Mouse (Mus musculus) spleen, embryonic (tissue): Measurements from ENCODE around the gene Pimreg.

Source experiments
- CTCF ChIA-PET: fragments of 350-600 bp; sonication (Branson Sonifier 250); formaldehyde crosslinking; loops from one replicate; lab custom pipeline; 2022; lab: Charles Lee

Gene Pimreg

DNA sequence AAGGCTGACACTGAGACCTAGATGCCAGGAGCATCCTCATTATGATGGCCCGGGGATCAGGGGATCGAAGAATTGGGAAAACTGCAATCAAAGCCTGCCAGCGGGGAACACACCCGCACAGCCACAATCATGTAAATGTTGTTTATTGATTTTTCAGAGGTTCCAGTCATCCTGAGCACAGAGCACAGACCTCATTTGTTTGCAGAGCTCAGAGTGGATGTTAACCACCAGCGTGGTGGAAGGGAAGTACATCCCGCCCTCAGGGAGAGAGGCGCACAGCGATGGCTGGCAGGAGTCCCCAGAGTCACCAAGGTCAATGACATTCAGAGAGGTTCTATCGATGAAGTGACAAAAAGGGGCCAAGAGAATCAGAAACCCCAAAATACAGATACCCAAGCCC is 14.0 kb upstream of the Pimreg start:
- CTCF ChIA-PET, result no interaction called here

GRCm38 (mm10) chr11:72029143-72029542 is 12.7 kb upstream of the Pimreg start:
- CTCF ChIA-PET, result no interaction called here

DNA sequence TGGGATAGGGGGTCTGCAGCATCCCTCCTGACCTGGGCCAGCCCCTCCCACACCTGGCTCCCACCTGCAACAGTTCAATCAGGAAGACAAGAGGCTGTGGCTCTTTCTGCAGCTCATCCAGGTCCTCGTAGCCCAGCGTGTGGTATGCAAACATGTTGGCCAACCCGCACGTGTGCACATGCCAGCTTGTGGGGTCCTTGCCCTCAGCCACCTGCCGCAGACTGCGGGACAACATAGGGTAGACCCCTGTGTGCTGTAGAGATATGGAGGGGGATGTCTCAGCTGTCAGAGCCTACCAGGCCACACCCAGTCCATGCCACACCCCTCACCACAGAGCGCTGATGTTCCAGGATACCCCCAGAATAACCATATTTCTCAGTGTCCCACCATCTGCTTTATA is 10.5 kb upstream of the Pimreg start:
- CTCF ChIA-PET, result no interaction called here

DNA sequence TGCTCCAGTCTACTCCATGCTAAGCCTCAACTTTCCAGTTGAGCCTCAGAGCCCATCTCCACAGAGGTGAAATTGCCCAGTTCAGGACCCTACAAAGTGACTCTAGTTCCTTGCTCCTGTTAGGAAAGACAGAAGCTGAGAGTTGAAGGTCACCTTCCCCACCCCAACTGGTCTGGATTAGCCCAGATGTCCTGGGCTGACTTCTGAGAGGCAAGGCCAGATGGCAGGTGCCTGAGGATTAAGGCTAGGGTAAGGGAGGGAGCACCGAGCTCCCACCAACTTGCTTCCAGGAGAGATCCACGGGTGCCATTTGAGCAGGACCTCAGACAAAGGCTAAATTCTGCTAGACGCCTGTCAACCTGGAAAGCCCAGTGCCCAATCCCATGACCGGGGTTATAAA is 9.7 kb upstream of the Pimreg start:
- CTCF ChIA-PET, result interaction anchor here (0.6 kb wide), 1 partner anchor 363 kb away, joined by 3 read pairs; no protein-coding TSS in a partner anchor

DNA sequence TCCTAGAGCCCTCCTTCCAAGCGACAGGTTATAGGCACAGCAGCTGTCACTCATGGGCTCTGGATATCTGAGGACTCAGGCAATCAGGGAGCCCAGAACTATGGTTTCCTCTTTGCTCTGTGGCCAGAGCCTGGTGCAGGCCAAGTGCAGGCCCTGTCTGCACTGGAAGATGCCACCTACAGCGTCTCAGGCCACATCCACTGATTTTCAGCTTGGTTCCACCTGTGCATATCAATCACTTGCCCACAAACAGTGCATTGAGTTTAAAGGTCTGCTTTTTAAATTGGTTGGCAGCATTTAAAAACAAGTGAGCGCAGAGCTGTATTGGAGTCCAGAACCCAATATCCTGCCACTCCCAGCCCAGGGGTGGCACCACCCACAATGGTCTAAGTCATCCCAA is 9.2 kb upstream of the Pimreg start:
- CTCF ChIA-PET, result no interaction called here

- CTCF ChIA-PET, result interaction anchor here (1.5 kb wide), 1 partner anchor 20 kb away, joined by 3 read pairs; no protein-coding TSS in a partner anchor
Measured at GRCm38 (mm10) chr11:72037409-72037808, 4.4 kb upstream of the Pimreg start, which contains the start of gene Aipl1. Gene Aipl1, minus strand, starts transcription at chr11:72037509.

DNA sequence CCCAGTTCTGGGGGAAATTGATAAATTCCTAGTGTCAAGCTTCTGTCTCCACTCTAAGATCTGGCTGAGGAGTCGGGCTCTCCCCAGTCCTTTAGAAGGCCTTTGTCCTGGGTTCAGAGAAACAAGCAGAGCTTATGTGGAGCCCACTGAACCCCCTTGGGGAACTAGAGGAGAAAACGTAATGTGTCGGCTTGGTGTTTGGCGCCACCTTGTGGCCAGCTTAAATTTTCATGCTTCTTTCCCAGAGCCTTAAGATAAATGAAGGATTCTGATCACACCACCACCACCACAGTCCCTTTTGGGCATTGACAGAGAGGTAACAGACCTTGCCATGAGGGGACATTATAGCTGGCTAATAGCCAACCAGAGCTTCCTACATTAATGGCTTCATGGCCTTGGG is 3.8 kb upstream of the Pimreg start:
- CTCF ChIA-PET, result interaction anchor here (0.6 to 1.5 kb wide), 2 partner anchors 21 to 116 kb away, joined by 3 read pairs; no protein-coding TSS in a partner anchor

- CTCF ChIA-PET, result no interaction called here
Measured at GRCm38 (mm10) chr11:72039599-72040386, 2.0 kb upstream of the Pimreg start.

DNA sequence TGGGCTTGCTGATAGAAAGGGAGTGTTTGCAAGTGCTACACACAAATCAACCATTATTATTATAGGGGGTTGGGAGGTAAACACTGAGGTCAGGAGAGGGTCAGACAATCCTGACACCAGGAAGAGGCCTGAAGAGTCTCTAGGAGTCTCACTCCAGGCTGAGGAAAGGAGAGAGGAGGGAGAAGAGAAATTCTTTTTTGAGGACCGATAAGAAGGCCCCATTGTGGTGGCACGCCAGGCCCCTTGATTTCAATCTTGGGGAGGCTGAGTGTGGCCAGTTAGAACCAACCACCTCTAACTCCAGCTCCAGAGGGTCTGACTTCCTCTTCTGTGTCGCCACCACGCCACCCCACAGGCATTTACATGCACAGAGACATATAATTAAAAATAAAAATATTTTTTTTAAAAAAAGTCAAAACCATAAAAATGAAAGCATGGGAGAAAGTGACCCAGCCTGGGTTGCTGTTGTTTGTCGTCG is 503 bp upstream of the Pimreg start:
- CTCF ChIA-PET, result no interaction called here

- CTCF ChIA-PET, result interaction anchor here (0.8 kb wide), 1 partner anchor 130 kb away, joined by 3 read pairs; no protein-coding TSS in a partner anchor
Measured at GRCm38 (mm10) chr11:72042631-72043030, 799 bp downstream of the Pimreg start.

DNA sequence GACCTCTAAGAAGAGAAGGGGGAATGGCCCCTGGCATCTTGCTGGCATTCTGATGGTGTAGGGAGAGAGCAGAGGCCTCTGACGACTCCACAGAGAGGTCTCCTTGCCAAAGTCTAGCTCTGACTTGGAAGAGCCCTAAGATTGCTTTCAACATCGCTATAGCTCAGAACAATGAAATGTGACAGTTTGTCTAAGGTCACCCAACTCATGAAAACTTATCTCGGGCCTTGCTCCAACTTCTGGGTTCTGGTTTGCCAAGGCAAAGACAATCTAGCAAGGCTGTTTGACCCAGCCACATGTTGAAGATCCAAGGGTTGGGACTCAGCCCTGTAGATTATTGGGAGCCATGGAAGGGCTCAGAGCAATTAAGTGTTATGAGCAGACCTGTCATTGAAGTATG is 2.4 kb downstream of the Pimreg start:
- CTCF ChIA-PET, result no interaction called here

- CTCF ChIA-PET, result no interaction called here
Measured at GRCm38 (mm10) chr11:72048730-72049129, 6.9 kb downstream of the Pimreg start.

- CTCF ChIA-PET, result no interaction called here
Measured at GRCm38 (mm10) chr11:72049171-72049759, 7.4 kb downstream of the Pimreg start.

GRCm38 (mm10) chr11:72050168-72050894 is 8.5 kb downstream of the Pimreg start:
- CTCF ChIA-PET, result no interaction called here

- CTCF ChIA-PET, result no interaction called here
Measured at GRCm38 (mm10) chr11:72050895-72051858, 9.3 kb downstream of the Pimreg start.

DNA sequence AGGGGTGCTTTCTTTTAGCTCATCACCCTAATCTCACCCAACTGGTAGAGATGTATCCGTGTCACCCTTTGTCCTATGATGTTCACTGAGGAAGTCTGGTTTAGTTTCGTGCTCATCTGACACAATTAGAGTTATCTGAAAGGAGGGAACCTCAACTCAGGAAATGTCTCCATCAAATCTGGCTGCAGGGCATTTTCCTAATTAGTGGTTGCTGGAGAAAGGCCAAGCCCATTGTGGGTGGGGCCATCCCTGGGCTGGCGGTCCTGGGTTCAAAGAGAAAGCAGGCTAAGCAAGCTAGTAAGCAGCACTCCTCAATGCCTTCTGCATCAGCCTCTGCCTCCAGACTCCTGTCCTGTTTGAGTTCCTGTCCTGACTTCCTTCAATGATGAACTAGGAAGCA is 10.4 kb downstream of the Pimreg start:
- CTCF ChIA-PET, result interaction anchor here (0.6 kb wide), 1 partner anchor 31 kb away, joined by 3 read pairs; no protein-coding TSS in a partner anchor

DNA sequence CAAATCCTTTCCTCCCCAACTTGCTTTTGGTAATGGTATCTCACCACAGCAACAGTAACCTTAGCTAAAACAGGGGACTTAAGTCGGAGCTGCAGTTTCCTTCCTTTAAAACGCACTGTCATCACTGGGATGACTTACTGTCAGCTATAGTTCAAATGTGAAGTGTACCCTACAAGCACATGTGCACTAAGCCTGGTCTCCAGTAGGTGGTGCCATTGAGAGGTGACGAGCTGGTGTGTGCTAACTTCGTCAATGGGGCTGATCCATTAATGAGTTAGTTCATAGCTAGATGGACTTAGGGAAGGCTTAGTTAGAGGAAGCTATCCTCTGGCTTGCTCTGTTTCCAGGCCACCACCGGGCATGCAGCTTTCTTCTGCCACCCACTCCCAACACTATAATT is 10.8 kb downstream of the Pimreg start:
- CTCF ChIA-PET, result interaction anchor here (0.6 kb wide), 1 partner anchor 31 kb away, joined by 3 read pairs; no protein-coding TSS in a partner anchor

DNA sequence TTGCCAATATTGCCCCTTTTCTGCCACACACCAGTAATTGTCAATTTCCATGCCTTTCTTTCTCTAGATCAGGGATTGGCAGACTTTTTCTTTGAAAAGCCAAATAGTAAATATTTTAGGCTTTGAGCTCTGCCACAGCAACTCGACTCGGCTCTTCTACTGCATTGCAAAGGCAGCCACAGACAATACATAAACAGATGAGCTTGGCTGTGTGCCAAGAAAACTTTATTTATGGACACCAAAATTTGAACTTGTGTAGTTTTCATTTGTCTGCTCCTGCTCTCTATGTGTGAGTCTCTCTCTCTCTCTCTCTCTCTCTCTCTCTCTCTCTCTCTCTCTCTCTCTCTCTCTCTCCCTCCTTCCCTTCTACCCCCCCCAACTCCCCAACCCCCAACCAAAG is 13.3 kb downstream of the Pimreg start:
- CTCF ChIA-PET, result interaction anchor here (0.6 kb wide), 1 partner anchor 106 kb away, joined by 3 read pairs; no protein-coding TSS in a partner anchor

DNA sequence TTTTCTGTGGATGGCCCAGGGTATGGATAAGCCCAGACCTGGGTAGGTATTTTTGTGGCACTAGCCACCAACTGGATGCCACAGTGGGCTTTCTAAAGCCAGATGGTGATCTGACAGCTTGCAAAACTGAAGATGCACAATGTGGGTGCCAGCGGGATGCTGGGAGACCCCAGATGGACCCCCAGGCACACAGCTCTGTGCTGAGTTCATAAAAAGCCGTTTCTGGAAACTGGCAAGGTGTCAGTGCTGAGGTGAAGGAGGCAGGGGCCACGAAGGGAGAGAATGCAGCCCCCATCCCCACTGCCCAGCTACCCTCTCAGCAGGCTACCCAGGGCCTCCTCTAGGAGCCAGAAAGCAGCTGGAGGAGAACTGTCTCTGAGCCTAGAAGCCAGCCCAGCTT is 15.3 kb downstream of the Pimreg start:
- CTCF ChIA-PET, result no interaction called here

GRCm38 (mm10) chr11:72060416-72060815 is 18.6 kb downstream of the Pimreg start:
- CTCF ChIA-PET, result no interaction called here
